Mouse (Mus musculus) bone marrow macrophage, adult 2 months (primary cell): Measurements from ENCODE around the gene Rab11a.

Source experiments
- CTCF ChIP-seq: IDR thresholded peaks from 2 replicates; pipeline ENCODE4 v1.5.1; 2012; ENCODE audit warnings: low read depth, mild to moderate bottlenecking, low read length, moderate library complexity
- POLR2A ChIP-seq: IDR thresholded peaks from 2 replicates; pipeline ENCODE4 v1.6.1; 2012; ENCODE audit warnings: mild to moderate bottlenecking, low read depth, low read length, borderline replicate concordance

- no peak for TF ChIP-seq CTCF
- no peak for TF ChIP-seq POLR2A
These were observed 40.6 kb downstream of the Rab11a start for GRCm38 (mm10) chr9:64697006-64697405.
